In the genomic region with DNA sequence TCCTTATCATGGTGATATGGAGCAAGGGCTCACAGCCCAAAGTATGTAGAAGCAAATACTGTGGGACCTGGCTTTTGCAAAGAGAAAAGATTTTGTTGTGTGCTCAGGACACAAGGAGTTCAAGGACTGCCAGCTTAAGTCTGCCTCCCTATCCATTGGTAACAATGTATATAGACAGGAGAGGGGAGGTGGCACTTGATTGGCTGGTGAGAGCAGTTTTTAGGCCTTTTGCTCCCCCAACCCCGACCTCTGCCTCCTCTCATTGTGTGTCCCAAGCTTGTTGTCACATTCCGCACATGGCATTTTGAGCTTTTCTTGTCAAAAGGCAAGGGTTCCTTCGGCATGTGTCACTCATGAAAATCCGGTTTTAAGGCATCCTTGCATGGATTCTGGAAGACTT, we compare ENCODE assay signal across 24 mouse cellular contexts.
"Had no signal": no experiment of that assay in that cellular context is flagged by ENCODE, and none has a peak within 500 bp of the region (broad histone marks: within the 10 kb centered on the region; RNA-seq: fewer than 3 reads in every experiment).

No protein-coding gene starts in this region.

- H3K27me3 ChIP-seq: heart, embryonic 13.5 days; heart, embryonic 15.5 days; hindbrain, embryonic 12.5 days; intestine, embryonic 15.5 days; liver, embryonic 13.5 days had no signal

- H3K4me2 ChIP-seq: heart, embryonic 11.5 days; heart, embryonic 13.5 days; heart, embryonic 15.5 days; hindbrain, embryonic 12.5 days; hindbrain, embryonic 14.5 days; intestine, embryonic 15.5 days; liver, embryonic 11.5 days; liver, embryonic 13.5 days had no signal

- DNase-seq: gastrocnemius, adult 2 months; gastrocnemius, postnatal 10 days; gastrocnemius, postnatal 25 days; heart, adult 2 months; heart, postnatal 4 days; kidney, adult 18-20 months; kidney, adult 8-10 months; kidney, postnatal 10 days; kidney, postnatal 25 days; kidney, postnatal 4 days; liver; liver, embryonic 13.5 days had no signal

- H3K9me3 ChIP-seq: heart, embryonic 13.5 days; heart, embryonic 15.5 days; hindbrain, embryonic 10.5 days; hindbrain, embryonic 12.5 days; intestine, embryonic 15.5 days; liver, embryonic 13.5 days had no signal

- H3K36me3 ChIP-seq: heart, embryonic 15.5 days; hindbrain, embryonic 10.5 days; hindbrain, embryonic 12.5 days; intestine, embryonic 15.5 days; liver, embryonic 13.5 days had no signal

- H3K4me3 ChIP-seq: gastrocnemius, adult 2 months; heart, adult 2 months; heart, embryonic 13.5 days; heart, embryonic 15.5 days; hindbrain, embryonic 10.5 days; hindbrain, embryonic 12.5 days; intestine, embryonic 15.5 days; layer of hippocampus, adult 2 months; left cerebral cortex, adult 2 months; liver, embryonic 13.5 days had no signal

- ATAC-seq: inflammation-experienced regulatory T-cells, adult 6 months; intestine, embryonic 15.5 days; intestine, postnatal 0 days had no signal

- H3K27ac ChIP-seq: gastrocnemius, adult 2 months; heart, adult 2 months; heart, embryonic 13.5 days; heart, embryonic 15.5 days; hindbrain, embryonic 14.5 days; intestine, embryonic 15.5 days; layer of hippocampus, adult 2 months; left cerebral cortex, adult 2 months; liver, embryonic 13.5 days had no signal

- H3K4me1 ChIP-seq: heart, embryonic 15.5 days; intestine, embryonic 15.5 days; liver, embryonic 13.5 days had no signal

- H3K9ac ChIP-seq: heart, embryonic 13.5 days; heart, embryonic 15.5 days; hindbrain, embryonic 12.5 days; hindbrain, embryonic 14.5 days; intestine, embryonic 15.5 days; liver, embryonic 13.5 days had no signal
